Mouse (Mus musculus): Measurements from ENCODE around the gene Tifa.

- TF ChIP-seq ZC3H11A (IDR thresholded peaks at IDR 0.05; ENCODE audit: borderline replicate concordance, low read depth, low read length) (no peak), CHD2 (IDR thresholded peaks at IDR 0.05; ENCODE audit: low read depth, low read length) (no peak), MAFK (IDR thresholded peaks at IDR 0.05; ENCODE audit: insufficient read depth, low read depth, low read length) (no peak), HCFC1 (IDR thresholded peaks at IDR 0.05; ENCODE audit: borderline replicate concordance, insufficient read depth, low read length) (no peak)
Observed at GRCm38 (mm10) chr3:127745504-127745903, 44.1 kb upstream of the Tifa start.

Measured in ES-E14 (cell line).